Mouse (Mus musculus) thymus, adult 2 months (tissue): ENCODE results near the gene Dusp22.

Experiments used
- CTCF ChIP-seq: fragments of 200-500 bp; IDR thresholded peaks from 2 replicates; pipeline ENCODE4 v1.5.1; 2012; ENCODE audit warnings: mild to moderate bottlenecking, control low read depth, low read length, moderate library complexity, borderline replicate concordance; ENCODE audit not compliant: control insufficient read depth, poor library complexity, insufficient read depth; ENCODE audit errors: extremely low read depth
- POLR2A ChIP-seq: fragments of 200-500 bp; IDR thresholded peaks from 2 replicates; pipeline ENCODE4 v1.6.1; 2012; ENCODE audit warnings: mild to moderate bottlenecking, low read length, control low read depth, moderate library complexity; ENCODE audit not compliant: control insufficient read depth, poor library complexity, insufficient read depth; ENCODE audit errors: extremely low read depth

- no peak for TF ChIP-seq CTCF
- TF ChIP-seq POLR2A, result no peak
These were observed 73.1 kb downstream of the Dusp22 start for GRCm38 (mm10) chr13:30732709-30733445.
